22 mouse cellular contexts compared by ENCODE assay signal in the genomic region with DNA sequence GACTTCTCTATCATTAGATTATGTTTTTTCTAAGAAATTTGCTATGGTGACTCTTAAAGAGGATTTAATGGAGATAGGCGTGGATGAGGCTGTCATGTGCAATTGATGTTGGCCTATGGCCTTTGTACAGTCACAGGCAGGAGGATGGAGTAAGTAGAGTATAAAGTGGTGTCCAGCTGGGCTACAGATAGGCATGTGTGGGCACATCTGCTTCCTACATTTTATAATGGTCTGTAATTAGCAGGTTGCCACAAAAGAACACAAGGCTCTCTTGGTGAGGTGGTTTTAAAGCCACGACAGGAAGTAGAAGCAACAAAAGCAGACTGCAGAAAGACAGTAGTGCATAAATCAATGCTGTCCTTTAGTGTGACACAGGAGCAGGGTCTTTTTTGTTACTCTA.
DNase-seq lines count a peak whose midpoint lies in the region; ATAC-seq lines count a peak whose summit lies in the region.
"Had no signal": no experiment of that assay in that cellular context is flagged by ENCODE, and none has a peak within 500 bp of the region (broad histone marks: within the 10 kb centered on the region; RNA-seq: fewer than 3 reads in every experiment).

No protein-coding gene starts in this region.

- H3K4me3 ChIP-seq in forebrain, embryonic 14.5 days (ENCODE audit: low read depth, low read length): no peak overlapping the region
- H3K4me3 ChIP-seq in forebrain, embryonic 10.5 days: no peak overlapping the region
- H3K4me3 ChIP-seq: embryonic facial prominence, embryonic 15.5 days; erythroblast, embryonic 14.5 days; heart, adult 2 months; heart, embryonic 15.5 days; hindbrain, embryonic 10.5 days; intestine, embryonic 15.5 days had no signal

- no peak overlapping the region for H3K4me2 ChIP-seq in forebrain, embryonic 14.5 days (ENCODE audit: low read length)
- H3K4me2 ChIP-seq: embryonic facial prominence, embryonic 15.5 days; heart, embryonic 11.5 days; heart, embryonic 15.5 days; hindbrain, embryonic 14.5 days; intestine, embryonic 15.5 days had no signal

- DNase-seq in forebrain, embryonic 14.5 days (ENCODE audit: low spot score): peak; percentile 22
- no peak for DNase-seq in forebrain, embryonic 10.5 days (ENCODE audit: extremely low spot score, low spot score)
- DNase-seq in 416B (ENCODE audit: low read depth): peak; percentile 81
- DNase-seq in A20 (ENCODE audit: low read depth, low spot score): peak; percentile 43
- DNase-seq in gastrocnemius, adult 18-20 months (ENCODE audit: low spot score): no peak
- no peak for DNase-seq in kidney, adult 9 months
- DNase-seq: adrenal gland, adult 2 months; adrenal gland, postnatal 25 days; cerebellum, adult 2 months; cerebellum, postnatal 10 days; gastrocnemius, postnatal 10 days; heart, adult 2 months; heart, postnatal 14 days; kidney, adult 18-20 months had no signal

- no peaks in the 10 kb centered on the region; the same call in 1 of the 2 replicates for H3K4me1 ChIP-seq in forebrain, embryonic 14.5 days (ENCODE audit: control insufficient read depth, insufficient read depth, low read length)
- H3K4me1 ChIP-seq in forebrain, embryonic 10.5 days: no peaks in the 10 kb centered on the region
- H3K4me1 ChIP-seq: embryonic facial prominence, embryonic 15.5 days; heart, embryonic 15.5 days; hindbrain, embryonic 10.5 days; intestine, embryonic 15.5 days had no signal

- H3K9me3 ChIP-seq in forebrain, embryonic 14.5 days (replicated peaks; ENCODE audit: control insufficient read depth, low read length): no peaks in the 10 kb centered on the region
- H3K9me3 ChIP-seq in forebrain, embryonic 10.5 days: no peaks in the 10 kb centered on the region
- H3K9me3 ChIP-seq: embryonic facial prominence, embryonic 15.5 days; heart, embryonic 15.5 days; hindbrain, embryonic 10.5 days; intestine, embryonic 15.5 days had no signal

- ATAC-seq in forebrain, embryonic 14.5 days: no peak; the same call in 1 of the 2 replicates
- ATAC-seq in common myeloid progenitor, adult 5-6 weeks (replicated peaks; ENCODE audit: low read depth, poor library complexity, severe bottlenecking): 0 out of 2 replicates have a peak, but pooled peaks have one; percentile 15
- ATAC-seq: intestine, embryonic 15.5 days had no signal

- H3K27ac ChIP-seq in forebrain, embryonic 14.5 days (ENCODE audit: low read depth, low read length): no peak overlapping the region
- no peak overlapping the region for H3K27ac ChIP-seq in forebrain, embryonic 10.5 days
- H3K27ac ChIP-seq: embryonic facial prominence, embryonic 15.5 days; heart, adult 2 months; heart, embryonic 15.5 days; hindbrain, embryonic 10.5 days; hindbrain, embryonic 14.5 days; intestine, embryonic 15.5 days had no signal

- no peaks in the 10 kb centered on the region for H3K36me3 ChIP-seq in forebrain, embryonic 14.5 days (ENCODE audit: control insufficient read depth, insufficient read depth, low read length)
- H3K36me3 ChIP-seq in forebrain, embryonic 10.5 days (replicated peaks): no peaks in the 10 kb centered on the region
- H3K36me3 ChIP-seq: embryonic facial prominence, embryonic 15.5 days; heart, embryonic 15.5 days; hindbrain, embryonic 10.5 days; intestine, embryonic 15.5 days had no signal

- H3K9ac ChIP-seq in forebrain, embryonic 14.5 days (ENCODE audit: low read length): no peak overlapping the region
- H3K9ac ChIP-seq: embryonic facial prominence, embryonic 15.5 days; heart, embryonic 15.5 days; hindbrain, embryonic 14.5 days; intestine, embryonic 15.5 days had no signal

- H3K27me3 ChIP-seq in forebrain, embryonic 14.5 days (replicated peaks; ENCODE audit: control insufficient read depth, insufficient read depth, low read length): no peaks in the 10 kb centered on the region
- H3K27me3 ChIP-seq in forebrain, embryonic 10.5 days (ENCODE audit: poor library complexity, severe bottlenecking): no peaks in the 10 kb centered on the region
- H3K27me3 ChIP-seq: embryonic facial prominence, embryonic 15.5 days; heart, embryonic 15.5 days; intestine, embryonic 15.5 days had no signal

- WGBS in forebrain, embryonic 14.5 days: 31% methylated on average over 2 of the region's 2 CpGs
- 69% methylated on average over 2 of the region's 2 CpGs for WGBS in forebrain, embryonic 10.5 days

Comparison
In these comparisons a context has a peak if more than half of its experiments do, and no peak if none do; other contexts are left out.
1. DNase-seq: peak in forebrain, embryonic 14.5 days (single experiment), 416B (single experiment) and A20 (single experiment); none in forebrain, embryonic 10.5 days (single experiment), gastrocnemius, adult 18-20 months (single experiment) and kidney, adult 9 months (single experiment).